ENCODE assay signal across 18 mouse cellular contexts in genomic region chr1:134353326-134353725, GRCm38 (mm10). TPM values are rescaled to one million over a fixed set of nuclear protein-coding genes. Genes with fewer than 3 reads are reported as not detected.
"Had no signal": no experiment of that assay in that cellular context is flagged by ENCODE, and none has a peak within 500 bp of the region (broad histone marks: within the 10 kb centered on the region; RNA-seq: fewer than 3 reads in every experiment).

No protein-coding gene starts in this region.

- ATAC-seq: hindbrain, postnatal 0 days; lung, postnatal 0 days; midbrain, embryonic 13.5 days had no signal

- H3K9me3 ChIP-seq: limb, embryonic 12.5 days; liver, embryonic 15.5 days; midbrain, embryonic 13.5 days; stomach, embryonic 15.5 days had no signal

- H3K4me2 ChIP-seq: limb, embryonic 12.5 days; liver, embryonic 15.5 days; midbrain, embryonic 13.5 days; stomach, embryonic 15.5 days had no signal

- H3K27ac ChIP-seq: hindbrain, postnatal 0 days; limb, embryonic 12.5 days; liver, embryonic 15.5 days; midbrain, embryonic 13.5 days; stomach, embryonic 15.5 days had no signal

- H3K27me3 ChIP-seq: limb, embryonic 12.5 days; liver, embryonic 15.5 days; midbrain, embryonic 13.5 days; stomach, embryonic 15.5 days had no signal

- DNase-seq: layer of hippocampus, adult 9-11 months; layer of hippocampus, postnatal 36 days; liver; lung, adult 2 months; lung, postnatal 36 days; right cerebral cortex, postnatal 4 days; spleen, adult 18-20 months; thymus, postnatal 36 days had no signal

- H3K9ac ChIP-seq: limb, embryonic 12.5 days; liver, embryonic 15.5 days; midbrain, embryonic 13.5 days; stomach, embryonic 15.5 days had no signal

- H3K4me1 ChIP-seq: limb, embryonic 12.5 days had no signal

- H3K4me3 ChIP-seq: limb, embryonic 12.5 days; liver, embryonic 15.5 days; midbrain, embryonic 13.5 days; stomach, embryonic 15.5 days had no signal

RNA-seq across cellular contexts. Expression of gene 4933406M09Rik, which starts 32.4 kb away (rescaled TPM):
- polyA plus RNA-seq: hindbrain, postnatal 0 days; intestine, embryonic 14.5 days; limb, embryonic 12.5 days; liver, embryonic 15.5 days; lung, adult 2 months; midbrain, embryonic 13.5 days; midbrain, postnatal 0 days; neural tube, embryonic 14.5 days; stomach, embryonic 15.5 days; thymus, postnatal 0 days had no signal
